Mouse (Mus musculus): ENCODE results near the gene Borcs5.

Gene Borcs5

DNA sequence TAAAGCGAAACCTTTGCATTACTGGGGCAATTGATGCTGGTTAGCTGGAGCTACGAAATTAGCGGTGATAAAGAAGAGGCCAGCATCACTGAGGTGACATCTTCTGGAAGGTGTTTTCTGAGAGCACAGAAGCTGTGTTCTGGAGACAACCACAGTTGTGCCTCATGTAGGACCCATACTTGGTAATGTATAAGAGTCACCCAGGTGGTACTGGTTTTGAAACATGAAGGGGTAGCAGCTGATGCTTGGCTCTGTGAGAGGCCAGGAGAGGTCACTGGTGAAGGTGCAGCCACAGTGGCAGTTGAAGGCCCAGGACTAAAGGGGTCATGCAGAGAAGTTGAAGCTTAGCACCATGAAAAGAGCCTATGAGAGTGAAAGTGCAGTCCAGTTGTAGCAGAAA lies at the start of gene Borcs5:
TSS of gene Borcs5 (plus strand) at position 301 of the 400 bp plus-strand sequence.
- in situ Hi-C loops (cut with MboI; ENCODE audit: unreplicated experiment in 2 of 2) = no loop called here

DNA sequence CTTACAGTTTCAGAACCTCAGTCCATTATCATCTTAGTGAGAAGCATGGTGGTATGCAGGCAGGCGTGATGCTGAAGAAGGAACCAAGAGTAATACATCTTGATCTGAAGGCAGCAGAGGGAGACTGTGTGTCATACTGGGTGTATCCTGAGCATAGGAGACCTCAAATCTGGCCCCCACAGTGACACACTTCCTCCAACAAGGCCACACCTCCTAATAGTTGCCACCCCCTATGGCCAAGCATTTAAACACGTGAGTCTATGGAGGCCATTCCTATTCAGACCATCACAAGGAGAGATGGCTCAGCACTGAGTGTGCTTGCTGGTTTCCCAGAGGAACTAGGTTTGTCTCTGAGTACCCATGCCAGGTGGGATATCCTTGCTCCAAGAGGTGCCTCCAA lies 47.7 kb upstream of the Borcs5 start:
- in situ Hi-C loops (cut with MboI; ENCODE audit: unreplicated experiment in 2 of 2) = no loop called here

DNA sequence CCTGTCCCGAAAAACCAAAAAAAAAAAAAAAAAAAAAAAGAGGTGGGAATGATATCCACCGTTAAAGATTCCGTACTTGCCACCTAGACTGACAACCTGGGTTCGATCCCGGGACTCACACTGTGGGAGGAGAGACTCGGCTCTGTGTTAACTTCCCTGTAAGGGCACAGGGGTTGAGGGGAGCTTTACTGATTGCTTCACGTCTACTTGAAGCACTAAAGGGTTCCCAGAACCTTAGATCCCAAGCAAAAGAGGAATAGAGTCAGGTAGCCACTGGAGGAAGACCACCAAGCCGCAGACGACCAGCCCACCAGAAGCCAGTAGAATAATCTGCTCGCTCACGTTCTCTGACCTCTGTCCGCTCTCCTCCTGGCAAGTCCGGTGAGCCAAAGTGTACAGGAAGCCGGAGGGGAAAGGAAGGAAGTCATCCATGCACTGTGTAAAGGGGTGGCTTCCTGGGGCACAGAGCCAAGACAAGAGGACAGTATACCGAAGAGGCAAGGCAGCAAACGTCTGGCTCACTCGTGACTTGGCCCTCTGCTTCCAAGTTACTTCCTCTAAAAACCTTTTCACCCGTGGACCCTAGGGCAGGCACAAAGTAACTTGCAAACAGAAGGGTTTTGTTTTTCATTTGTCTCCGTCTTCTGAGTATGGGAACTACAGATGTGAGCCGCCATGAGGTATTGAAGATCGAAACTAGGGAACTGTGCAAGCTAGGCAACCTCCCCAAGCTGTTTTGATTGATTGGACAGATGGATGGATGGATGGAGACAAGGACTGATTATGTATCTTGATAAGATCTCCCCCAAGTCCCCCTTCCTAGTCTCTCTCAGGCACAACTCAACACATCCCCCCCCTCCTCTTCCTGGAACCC lies 44.5 kb upstream of the Borcs5 start:
- in situ Hi-C loops (cut with MboI; ENCODE audit: unreplicated experiment in 2 of 2) = no loop called here

DNA sequence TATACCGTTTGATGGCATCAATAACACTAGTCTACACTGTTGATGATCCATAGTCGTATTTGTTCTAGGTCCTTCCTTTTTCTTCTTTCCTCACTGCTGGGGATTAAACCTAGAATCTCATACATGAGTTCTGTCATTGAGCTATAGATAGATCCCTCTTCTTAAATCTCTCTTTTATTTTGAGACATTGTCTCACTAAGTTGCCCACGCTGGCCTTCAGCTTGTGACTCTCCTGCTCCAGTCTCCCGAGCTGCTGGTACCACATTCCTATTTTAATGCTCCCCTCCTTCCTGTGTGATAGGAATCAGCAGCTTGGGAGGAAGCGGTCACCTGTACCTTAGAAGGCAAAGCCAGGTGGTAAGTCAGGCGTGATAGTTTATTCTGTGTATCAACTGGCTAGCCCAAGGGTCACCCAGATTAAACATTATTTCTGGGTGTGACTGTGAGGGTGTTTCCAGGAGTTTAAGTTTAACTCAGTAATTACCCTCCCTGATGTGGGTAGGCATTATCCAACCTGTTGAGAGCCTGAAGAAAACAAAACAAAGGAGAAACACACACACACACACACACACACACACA lies 41.6 kb upstream of the Borcs5 start:
- in situ Hi-C loops (cut with MboI; ENCODE audit: unreplicated experiment in 2 of 2) = no loop called here

DNA sequence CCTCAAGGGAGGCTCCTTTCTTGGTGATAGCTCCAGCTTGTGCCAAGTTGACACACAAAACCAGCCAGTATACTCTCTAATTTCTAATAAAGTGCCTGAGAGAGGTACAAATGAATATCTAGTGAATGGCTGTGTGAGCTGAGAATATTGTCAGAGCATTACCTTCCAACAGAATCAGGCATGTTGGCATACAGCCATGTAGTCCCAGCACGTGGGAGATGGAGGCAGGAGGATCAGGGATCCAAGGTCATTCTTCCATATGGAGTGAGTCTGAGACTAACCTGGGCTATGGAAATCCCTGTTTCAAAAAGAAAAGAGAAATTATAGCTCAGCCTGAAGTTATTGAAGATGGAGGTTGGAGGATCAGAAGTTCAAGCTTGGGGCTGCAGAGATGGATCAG lies 40.1 kb upstream of the Borcs5 start:
- in situ Hi-C loops (cut with MboI; ENCODE audit: unreplicated experiment in 2 of 2) = no loop called here

DNA sequence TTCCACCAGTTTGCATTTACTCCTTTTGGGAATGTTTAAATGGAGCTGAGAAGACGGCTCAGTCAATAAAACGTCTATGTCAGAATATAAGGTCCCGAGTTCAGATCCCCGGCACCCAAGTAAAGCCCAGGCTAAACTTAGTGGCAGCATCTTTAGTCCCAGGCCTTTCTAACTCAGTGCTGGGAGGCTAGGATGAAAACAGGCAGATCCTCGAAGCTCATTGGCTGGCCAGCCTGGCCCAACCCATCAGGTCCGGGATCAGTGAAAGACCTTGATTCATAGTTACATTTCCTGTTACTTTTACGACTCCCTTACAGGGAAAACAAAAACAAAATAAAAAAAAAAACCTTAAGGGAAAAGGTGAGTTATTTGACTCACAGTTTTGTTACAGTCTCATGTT lies 38.2 kb upstream of the Borcs5 start:
- in situ Hi-C loops (cut with MboI; ENCODE audit: unreplicated experiment in 2 of 2) = loop anchor here in 1 of 2 experiments (10.0 kb wide), 1 partner anchor 696 kb away; no protein-coding TSS in a partner anchor

DNA sequence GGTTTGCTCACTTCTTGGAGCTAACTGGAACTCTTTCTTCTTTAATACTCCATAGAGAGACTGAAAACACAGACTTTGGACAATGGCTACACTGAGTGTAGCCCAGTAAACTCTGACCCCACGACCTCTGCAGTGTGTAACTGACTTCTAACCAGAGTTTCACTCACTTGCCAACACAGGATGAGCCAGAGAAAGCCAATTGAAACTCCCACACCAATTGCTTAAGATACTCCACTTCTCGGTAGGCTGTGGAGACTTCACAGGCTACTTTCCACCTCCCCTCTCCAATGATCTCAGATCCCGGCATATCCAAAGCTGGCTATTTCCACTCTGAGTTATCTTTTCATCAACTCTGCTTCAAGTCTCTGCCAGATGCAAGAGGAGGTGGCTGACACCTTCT lies 37.5 kb upstream of the Borcs5 start:
- in situ Hi-C loops (cut with MboI; ENCODE audit: unreplicated experiment in 2 of 2) = loop anchor here in 1 of 2 experiments (10.0 kb wide), 1 partner anchor 697 kb away; no protein-coding TSS in a partner anchor

DNA sequence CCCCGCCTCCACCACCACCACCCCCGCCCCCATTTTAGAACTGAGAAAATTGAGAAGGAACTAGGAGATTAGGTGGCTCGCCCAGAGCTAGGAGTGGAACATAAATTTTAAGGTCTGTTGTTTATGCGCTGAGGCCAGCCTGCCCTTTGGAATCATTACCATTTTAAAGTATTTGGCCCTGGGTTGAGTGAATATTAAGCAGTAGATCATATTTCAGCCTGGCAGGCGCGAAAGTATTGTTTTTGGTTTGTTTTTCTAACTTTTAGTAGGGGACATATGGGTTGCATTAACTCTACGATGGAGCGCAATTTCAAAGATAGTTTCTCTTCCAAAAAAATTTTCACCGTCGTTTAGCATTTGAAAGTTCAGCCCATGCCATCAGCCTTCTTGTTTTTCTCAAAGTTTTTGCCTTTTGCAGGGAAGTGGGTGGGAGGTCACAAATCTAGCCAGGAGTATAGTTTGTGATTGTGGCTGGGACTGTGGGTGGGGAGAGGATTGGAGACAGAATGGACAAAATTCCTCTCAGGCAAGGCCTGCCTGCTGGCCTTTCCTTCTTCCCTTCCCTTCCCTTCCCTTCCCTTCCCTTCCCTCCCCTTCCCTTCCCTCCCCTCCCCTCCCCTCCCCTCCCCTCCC lies 36.8 kb upstream of the Borcs5 start:
- in situ Hi-C loops (cut with MboI; ENCODE audit: unreplicated experiment in 2 of 2) = loop anchor here in 1 of 2 experiments (10.0 kb wide), 1 partner anchor 698 kb away; no protein-coding TSS in a partner anchor

DNA sequence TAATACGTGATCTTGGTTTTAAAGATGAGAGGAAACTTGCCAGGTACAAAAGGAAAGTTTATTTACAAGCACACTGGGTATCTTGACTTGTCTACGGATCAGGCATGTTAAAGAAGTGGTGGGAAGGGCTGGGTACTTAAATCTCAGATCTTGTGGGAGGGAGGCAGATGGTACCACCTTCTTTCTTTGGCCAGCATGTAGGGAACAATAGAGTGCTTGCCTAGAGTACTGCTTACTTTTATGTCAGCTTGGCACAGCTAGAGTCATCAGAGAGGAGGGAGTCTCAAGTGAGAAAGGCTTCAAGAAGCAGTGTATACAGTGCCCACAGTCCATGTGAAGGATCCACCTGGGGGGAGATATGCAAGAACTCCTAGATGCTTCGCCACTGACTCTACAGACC lies 34.1 kb upstream of the Borcs5 start:
- in situ Hi-C loops (cut with MboI; ENCODE audit: unreplicated experiment in 2 of 2) = loop anchor here in 1 of 2 experiments (10.0 kb wide), 1 partner anchor 700 kb away; no protein-coding TSS in a partner anchor

DNA sequence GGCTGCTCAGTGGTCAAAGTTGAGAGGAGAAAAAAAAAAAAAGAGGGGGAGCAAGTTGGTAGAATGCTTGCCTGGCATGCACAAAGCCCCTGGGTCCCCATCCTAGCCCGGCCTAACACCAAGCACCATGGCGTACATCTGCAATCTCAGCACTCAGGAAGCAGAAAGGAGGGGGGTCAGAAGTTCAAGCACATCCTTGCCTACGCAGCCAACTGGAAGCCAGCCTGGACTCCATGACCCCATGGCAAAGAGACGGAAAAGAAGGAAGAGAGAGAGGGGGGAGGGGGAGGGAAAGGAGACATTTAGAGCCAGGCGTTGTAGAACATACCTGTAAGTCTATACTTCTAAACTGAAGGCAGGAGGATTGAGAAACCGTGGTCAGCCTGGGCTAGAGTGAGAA lies 32.8 kb upstream of the Borcs5 start:
- in situ Hi-C loops (cut with MboI; ENCODE audit: unreplicated experiment in 2 of 2) = loop anchor here in 1 of 2 experiments (10.0 kb wide), 1 partner anchor 702 kb away; no protein-coding TSS in a partner anchor

DNA sequence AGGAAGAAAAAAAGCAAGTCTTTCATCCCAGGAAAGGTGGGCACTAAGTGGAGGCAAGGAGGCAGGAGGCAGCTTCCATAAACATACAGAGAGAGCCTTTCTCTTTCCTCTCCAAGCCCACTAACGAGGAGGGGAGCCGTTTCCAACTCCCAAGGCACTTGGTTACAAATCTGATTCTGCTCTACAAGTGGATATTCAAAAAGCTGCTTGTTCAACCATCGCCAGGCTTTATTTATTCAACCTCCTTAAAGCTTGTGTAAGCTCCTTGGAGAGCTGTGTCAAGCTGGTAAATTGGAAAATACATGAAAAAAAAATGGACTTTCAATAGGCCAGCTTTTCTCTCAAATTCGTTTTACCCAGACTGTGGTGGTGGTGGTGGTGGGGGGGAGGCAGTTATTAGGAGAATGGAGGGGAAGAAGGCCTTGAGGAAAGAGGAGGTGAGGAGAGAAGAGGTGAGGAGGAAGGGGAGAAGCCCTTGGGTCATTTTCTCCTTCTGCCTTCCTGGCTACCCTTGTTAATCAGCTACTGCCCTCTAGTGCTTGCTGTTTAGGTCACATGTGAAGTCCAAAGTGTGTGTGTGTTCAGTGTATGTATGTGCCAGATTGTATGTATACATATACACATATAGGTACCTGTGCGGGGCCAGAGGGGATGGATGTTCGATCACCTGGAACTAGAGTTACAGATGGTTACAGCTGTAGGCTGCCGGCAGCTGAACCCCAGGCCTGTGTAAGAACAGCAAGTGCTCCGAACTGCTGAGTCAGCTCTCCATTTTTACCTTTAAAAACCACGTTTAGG lies 32.2 kb upstream of the Borcs5 start:
- in situ Hi-C loops (cut with MboI; ENCODE audit: unreplicated experiment in 2 of 2) = loop anchor here in 1 of 2 experiments (10.0 kb wide), 1 partner anchor 702 kb away; no protein-coding TSS in a partner anchor

DNA sequence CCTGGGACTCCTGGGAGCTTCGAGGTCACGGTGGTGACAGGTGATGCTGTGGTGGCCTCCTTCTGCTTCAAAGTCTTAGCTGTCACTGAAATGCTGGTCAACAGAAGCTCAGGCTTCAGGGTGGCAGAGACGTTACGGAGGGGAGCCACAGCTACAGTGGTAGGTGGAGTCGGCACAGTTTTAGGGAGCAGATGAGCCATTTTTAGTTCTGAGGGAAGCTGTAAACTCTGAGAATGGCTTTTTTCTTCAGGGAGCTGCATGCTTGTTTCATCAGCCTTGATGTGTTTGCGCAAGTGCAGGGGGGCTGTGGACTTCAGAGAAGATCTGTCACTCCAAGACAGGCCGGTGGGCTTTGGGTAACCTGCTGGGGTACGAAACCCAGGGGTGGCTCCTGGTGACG lies 28.9 kb upstream of the Borcs5 start:
- in situ Hi-C loops (cut with MboI; ENCODE audit: unreplicated experiment in 2 of 2) = loop anchor here in 1 of 2 experiments (10.0 kb wide), 1 partner anchor 906 kb away; no protein-coding TSS in a partner anchor

DNA sequence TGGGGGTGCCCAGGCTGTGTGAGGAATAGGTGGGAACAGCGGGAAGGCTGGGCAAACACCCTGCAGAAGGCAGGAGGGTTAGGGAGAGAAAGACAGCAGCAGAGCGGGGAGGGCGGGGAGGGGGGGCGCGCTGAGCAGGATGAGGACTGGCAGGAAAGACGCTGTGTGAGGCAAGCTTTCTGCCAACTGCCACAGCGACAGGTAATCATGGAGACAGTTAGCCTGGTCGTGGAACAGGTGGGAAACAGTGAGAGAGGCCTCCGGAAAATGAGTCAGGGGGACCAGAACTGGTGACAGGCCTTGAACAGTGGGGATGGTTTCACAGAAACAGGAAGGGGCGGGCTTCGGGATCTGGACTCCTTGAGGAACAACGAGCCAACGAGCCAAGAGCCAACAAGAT lies 27.4 kb upstream of the Borcs5 start:
- in situ Hi-C loops (cut with MboI; ENCODE audit: unreplicated experiment in 2 of 2) = loop anchor here in 1 of 2 experiments (10.0 kb wide), 1 partner anchor 907 kb away; no protein-coding TSS in a partner anchor

DNA sequence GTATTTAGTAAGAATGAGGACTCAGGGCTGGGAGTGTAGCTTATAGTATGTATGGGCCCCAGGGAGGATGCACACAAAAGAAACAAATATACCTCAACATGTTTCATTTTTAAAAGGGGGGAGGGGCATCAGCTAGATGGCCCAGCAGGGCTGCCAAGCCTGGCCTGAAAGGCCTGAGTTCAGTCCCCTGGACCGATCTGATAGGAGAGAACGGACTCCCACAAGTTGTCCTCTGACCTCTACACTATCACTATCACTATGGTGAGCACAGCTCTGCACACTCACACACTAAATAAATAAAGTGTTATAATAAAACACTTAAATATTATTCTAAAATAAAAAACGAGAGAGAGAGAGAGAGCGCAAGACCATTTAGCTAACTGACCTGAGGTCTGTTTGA lies 25.0 kb upstream of the Borcs5 start:
- in situ Hi-C loops (cut with MboI; ENCODE audit: unreplicated experiment in 2 of 2) = loop anchor here in 1 of 2 experiments (10.0 kb wide), 1 partner anchor 910 kb away; no protein-coding TSS in a partner anchor

DNA sequence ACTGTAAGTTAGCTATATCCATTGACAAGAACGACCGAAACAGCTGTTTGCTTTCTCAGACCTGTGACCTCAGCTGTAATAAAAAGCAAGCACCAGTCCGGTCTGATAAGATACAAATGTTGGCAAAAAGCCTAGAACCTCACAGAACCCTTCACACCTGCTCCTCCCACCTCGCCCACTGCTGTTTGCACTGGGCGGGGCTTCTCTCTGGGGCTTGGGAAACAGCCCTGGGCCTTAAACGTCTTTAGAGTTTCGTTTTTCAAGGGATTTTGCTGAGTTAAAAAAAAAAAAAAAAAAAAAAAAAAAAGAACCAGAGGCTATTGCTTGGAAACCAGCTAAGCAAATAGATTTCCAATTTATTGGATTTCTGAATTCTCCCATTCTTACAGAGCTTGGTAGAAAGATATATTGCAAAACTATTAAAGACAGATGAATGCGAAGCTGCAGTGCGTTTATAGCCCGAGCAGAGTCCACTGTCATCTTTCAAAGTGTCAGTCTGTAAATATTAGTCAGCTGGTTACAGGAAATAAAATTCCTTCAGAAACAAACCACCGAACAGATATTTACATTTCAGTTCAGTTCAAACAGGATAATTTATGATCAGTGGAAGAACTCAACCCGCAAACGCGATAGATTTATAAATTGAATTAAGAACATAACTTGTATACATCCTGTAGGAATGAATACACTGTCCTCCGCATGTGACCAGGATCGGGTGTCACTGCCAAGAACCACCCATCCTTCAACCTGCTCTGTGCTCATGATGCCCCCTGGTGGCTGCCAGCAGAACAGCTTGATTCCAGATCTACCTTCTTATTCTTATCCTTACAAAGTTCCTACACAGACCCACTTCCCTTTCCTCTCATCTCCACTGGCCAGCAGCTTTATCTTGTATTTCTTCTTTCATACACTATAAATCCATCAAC lies 24.3 kb upstream of the Borcs5 start:
- in situ Hi-C loops (cut with MboI; ENCODE audit: unreplicated experiment in 2 of 2) = loop anchor here (5.0 to 10.0 kb wide), 4 partner anchors 188 to 910 kb away; no protein-coding TSS in a partner anchor

DNA sequence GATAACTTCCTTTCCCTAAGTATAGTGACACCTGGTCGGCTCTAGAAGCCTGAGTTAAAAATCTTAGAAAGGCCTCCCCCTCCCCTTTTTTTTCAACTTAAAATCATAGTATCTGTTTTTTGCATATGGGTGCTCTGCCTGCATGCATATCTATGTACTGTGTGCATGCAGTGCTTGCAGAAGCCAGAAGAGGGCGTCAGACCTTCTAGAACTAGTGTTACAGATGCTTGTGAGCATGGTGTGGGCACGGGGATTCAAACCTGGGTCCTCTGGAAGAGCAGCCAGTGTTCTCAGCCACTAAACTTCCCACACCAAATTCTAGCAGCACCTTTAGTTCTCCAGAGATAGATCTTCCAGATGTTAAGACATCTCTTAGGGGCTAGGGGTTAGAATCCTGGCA lies 21.7 kb upstream of the Borcs5 start:
- in situ Hi-C loops (cut with MboI; ENCODE audit: unreplicated experiment in 2 of 2) = loop anchor here (5.0 to 10.0 kb wide), 4 partner anchors 190 to 913 kb away; no protein-coding TSS in a partner anchor

DNA sequence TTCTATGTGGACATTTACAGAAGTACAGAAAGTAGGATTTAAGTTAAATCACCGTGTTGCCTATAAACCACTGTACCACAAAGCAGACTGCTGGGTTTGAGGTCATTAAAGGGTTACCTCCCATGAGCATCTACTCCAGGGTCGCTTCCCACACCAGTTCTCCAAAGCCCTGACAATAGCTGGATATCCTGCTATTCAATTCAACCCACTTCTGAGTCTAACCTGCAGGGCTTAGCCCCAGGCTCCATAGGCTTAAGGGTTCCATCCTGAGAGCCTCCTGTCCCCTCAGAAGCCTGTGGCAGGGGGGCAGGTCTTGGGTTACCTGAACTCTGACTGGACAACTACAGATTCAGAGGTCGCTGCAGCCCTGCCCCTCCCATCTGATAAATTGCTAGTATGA lies 19.2 kb upstream of the Borcs5 start:
- in situ Hi-C loops (cut with MboI; ENCODE audit: unreplicated experiment in 2 of 2) = no loop called here

DNA sequence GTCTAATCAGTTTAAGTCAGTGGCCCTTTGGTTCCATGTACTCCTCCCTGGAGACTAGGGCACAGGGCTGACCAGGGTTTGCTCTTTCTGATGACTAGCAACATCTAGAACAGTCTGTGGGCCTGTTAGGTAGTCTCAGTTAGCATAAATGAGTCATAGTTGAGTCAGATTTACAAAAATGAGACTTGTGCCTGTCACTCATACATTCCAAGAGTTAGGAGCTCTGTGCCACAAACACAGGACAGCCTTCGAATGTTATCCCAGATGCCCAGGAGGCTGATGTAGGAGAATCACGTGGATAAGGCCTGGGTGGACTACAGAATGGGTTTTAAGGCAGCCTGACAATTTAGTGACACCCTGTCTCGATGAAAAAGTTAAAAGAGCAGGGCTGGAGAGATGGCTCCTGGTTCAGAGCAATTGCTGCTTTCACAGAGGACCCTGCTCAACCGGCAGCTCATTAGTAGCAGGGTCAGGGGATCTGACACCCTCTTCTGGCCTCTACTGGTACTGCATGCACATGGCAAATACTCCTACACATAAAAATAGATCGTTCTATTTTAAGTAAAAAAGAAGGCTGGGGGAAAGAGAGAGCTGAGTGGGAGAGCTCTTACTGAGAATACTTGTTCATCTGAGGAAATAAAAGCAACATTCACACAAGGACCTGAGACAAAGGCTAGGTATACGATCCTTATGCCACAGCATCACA lies 18.3 kb upstream of the Borcs5 start:
- in situ Hi-C loops (cut with MboI; ENCODE audit: unreplicated experiment in 2 of 2) = no loop called here

All from v-Abl transformed pro-B cells (cell line).